Mouse (Mus musculus): ENCODE data around the gene Kif17. TPM values are rescaled to one million over a fixed set of nuclear protein-coding genes. Genes with fewer than 3 reads are reported as not detected.

The Kif17 gene
- polyA plus RNA-seq (2012; rRNA removed): 0.28 and 0.38 TPM in 2 replicates

DNA sequence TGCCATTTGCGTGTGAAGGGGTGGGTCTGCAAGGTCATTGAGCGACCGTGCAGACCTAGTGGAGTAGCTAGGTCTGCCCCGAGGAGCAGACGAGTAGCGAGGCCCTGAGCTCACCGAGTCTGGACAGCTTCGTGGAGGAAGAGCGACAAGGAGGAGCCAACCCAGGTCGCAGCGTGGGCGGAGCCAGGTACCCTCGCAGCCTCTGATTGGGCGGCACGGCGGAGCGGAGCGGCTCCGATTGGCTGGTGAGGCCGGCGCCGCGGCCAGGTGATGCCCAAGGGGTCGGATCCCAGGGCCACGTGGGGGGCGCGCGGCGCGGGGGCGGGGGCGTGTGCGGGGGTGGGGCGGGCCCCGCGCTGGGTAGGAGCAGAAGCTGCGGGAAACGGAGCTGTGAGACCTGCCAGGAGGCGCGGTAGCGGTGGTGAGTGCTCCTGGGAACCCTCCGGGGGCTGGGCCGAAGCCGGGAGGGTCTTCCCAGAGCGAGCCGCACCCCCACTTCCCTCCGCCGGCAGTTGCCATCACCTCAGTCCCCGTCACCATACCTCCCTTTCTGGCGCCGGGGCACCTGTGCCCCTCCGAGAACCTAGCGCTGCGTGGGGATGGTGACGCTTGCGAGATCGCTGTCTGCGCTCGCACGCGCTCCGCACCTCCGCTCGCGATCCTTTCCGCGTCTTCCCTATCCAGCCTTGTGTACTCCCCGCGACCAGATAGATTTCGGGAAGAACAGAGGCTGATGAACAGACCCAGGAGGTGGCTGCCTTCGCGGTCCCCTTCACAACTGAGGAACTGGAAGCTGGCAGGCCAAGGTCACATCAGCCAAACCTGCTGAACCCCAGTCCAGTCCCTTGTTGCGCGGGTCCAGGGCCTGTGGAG is at the start of gene Kif17, which contains the start of gene Sh2d5:
Gene Kif17 (plus strand): TSS at position 348 of the 873 bp plus-strand sequence.
Gene Sh2d5 (plus strand): TSS at position 316 of the 873 bp plus-strand sequence.
- H3K27ac ChIP-seq (ENCODE audit: insufficient read depth, low read length): no peak within 1 kb of the TSS
- H3K36me3 ChIP-seq (ENCODE audit: control insufficient read depth, insufficient read depth, low read length): no peaks in the 10 kb centered on the region; the same call in 1 of the 2 replicates
- peak within 1 kb of the TSS; percentile 64 for H3K4me3 ChIP-seq (ENCODE audit: extremely low read depth, insufficient read depth, insufficient read length)
- peak; percentile 30 to 84 for DNase-seq (ENCODE audit: low read depth in 1 of 2, low spot score in 2 of 2)
- peaks cover 15% of the 10 kb centered on the region for H3K4me1 ChIP-seq (ENCODE audit: control insufficient read depth, insufficient read depth, insufficient read length)
- 2% methylated on average over 60 of the region's 74 CpGs for WGBS
- 0 out of 2 replicates have a peak, but pooled peaks cover 4% of the 10 kb centered on the region for H3K27me3 ChIP-seq (ENCODE audit: control insufficient read depth, insufficient read depth, low read length)
- TF ChIP-seq CTCF (IDR thresholded peaks at IDR 0.05; ENCODE audit: extremely low read depth, insufficient read depth, insufficient read length, insufficient replicate concordance): no peak
- no peak for TF ChIP-seq POLR2A (IDR thresholded peaks at IDR 0.05; ENCODE audit: low read depth, low read length)

DNA sequence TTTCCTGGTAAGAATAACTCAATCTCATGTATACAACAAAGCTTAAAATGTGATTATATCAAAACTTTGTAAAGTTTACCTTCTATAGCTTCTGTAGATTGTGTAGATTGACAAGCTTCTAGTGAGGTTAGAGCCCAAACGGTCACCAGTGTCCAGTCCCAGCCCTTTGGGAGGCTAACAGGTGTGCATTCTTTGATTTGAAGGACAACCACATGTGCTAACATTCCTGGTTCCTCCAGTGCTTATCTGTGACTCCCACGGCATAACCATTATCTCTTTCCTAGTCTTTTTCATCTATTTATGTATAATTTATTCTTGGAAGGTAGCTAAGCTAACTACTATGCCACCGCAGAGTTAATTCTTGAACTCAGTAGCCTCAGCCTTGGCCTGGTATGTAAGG is 49.5 kb upstream of the Kif17 start:
- Histone ChIP-seq H3K27ac (ENCODE audit: insufficient read depth, low read length) (no peak overlapping the region), H3K27me3 (ENCODE audit: control insufficient read depth, insufficient read depth, low read length) (no peaks in the 10 kb centered on the region), H3K36me3 (ENCODE audit: control insufficient read depth, insufficient read depth, low read length) (peaks cover 42% of the 10 kb centered on the region), H3K4me3 (ENCODE audit: extremely low read depth, insufficient read depth, insufficient read length) (no peak overlapping the region), H3K4me1 (ENCODE audit: control insufficient read depth, insufficient read depth, insufficient read length) (no peaks in the 10 kb centered on the region)
- 89% methylated on average over 3 of the region's 3 CpGs for WGBS
- TF ChIP-seq CTCF (IDR thresholded peaks at IDR 0.05; ENCODE audit: extremely low read depth, insufficient read depth, insufficient read length, insufficient replicate concordance) (no peak), POLR2A (IDR thresholded peaks at IDR 0.05; ENCODE audit: low read depth, low read length) (no peak)
- no peak for DNase-seq (ENCODE audit: low read depth in 1 of 2, low spot score in 2 of 2)

DNA sequence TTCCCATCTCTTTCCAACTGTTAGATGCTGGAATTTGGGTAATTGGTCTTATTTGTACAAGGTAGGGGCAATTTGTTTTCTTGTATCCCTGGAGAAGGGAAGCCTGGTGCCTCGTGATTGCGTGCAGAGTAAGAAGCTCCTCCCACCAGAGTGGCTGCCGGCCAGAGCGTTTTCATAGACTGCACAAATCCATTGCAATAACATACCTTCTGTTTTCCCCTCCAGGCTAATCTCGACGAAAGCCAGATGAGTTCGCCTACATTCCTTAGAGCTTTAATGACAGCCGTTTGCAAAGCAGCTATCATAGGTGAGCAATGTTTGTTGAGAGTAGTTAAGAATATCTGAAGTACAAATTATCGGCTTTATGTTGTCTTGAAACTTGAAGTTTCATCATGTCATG is 48.5 kb upstream of the Kif17 start:
- H3K27ac ChIP-seq (ENCODE audit: insufficient read depth, low read length): no peak overlapping the region
- DNase-seq (ENCODE audit: low read depth in 1 of 2, low spot score in 2 of 2): no peak
- H3K4me1 ChIP-seq (ENCODE audit: control insufficient read depth, insufficient read depth, insufficient read length): no peaks in the 10 kb centered on the region
- no peak overlapping the region for H3K4me3 ChIP-seq (ENCODE audit: extremely low read depth, insufficient read depth, insufficient read length)
- peaks cover 44% of the 10 kb centered on the region for H3K36me3 ChIP-seq (ENCODE audit: control insufficient read depth, insufficient read depth, low read length)
- H3K27me3 ChIP-seq (ENCODE audit: control insufficient read depth, insufficient read depth, low read length): no peaks in the 10 kb centered on the region
- WGBS: 90% methylated on average over 9 of the region's 9 CpGs
- TF ChIP-seq POLR2A (IDR thresholded peaks at IDR 0.05; ENCODE audit: low read depth, low read length) (no peak), CTCF (IDR thresholded peaks at IDR 0.05; ENCODE audit: extremely low read depth, insufficient read depth, insufficient read length, insufficient replicate concordance) (no peak)

DNA sequence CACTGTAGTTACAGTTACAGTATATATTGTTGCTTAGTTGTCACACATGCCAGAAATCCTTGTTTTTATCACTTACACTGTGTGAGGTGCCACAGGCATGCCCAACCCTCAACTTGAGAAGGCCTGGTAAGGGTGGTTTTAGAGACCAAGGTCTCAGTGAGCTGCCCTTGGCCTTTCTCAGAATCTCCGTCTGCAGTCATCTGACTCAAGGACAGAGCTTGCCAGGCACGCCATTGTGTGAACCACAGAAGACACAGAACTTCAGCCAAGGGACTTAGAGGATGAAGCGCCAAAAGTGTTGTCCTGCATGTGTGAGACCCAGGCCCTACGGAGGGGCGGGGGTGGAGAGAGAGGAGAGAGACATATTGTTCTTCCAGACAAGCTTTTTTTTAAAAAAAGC is 40.1 kb upstream of the Kif17 start:
- no peaks in the 10 kb centered on the region for H3K4me1 ChIP-seq (ENCODE audit: control insufficient read depth, insufficient read depth, insufficient read length)

DNA sequence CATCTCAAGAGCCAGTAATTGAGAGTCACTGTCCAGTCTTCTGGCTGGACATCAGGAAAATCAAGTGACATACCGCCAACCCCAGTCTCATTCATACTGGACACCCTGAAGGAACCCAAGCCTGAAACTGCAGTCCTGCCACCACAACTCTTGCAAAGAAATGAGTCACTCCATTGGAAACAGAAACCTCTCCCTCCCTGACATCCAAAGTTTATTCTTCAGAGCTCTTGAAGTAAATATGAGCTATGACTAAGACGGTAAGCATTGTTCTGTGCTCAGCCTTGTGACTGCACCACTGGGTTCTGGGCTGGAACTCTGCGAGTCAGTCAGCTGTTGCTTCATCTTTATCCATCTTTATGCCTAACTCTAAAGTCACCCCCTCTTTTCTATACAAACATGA is 36.4 kb upstream of the Kif17 start:
- H3K36me3 ChIP-seq (ENCODE audit: control insufficient read depth, insufficient read depth, low read length): peaks cover 2% of the 10 kb centered on the region; the same call in 1 of the 2 replicates
- no peaks in the 10 kb centered on the region for H3K27me3 ChIP-seq (ENCODE audit: control insufficient read depth, insufficient read depth, low read length)
- no peak overlapping the region for H3K27ac ChIP-seq (ENCODE audit: insufficient read depth, low read length)
- 78% methylated on average over 3 of the region's 3 CpGs for WGBS
- H3K4me1 ChIP-seq (ENCODE audit: control insufficient read depth, insufficient read depth, insufficient read length): peaks cover 4% of the 10 kb centered on the region
- no peak overlapping the region for H3K4me3 ChIP-seq (ENCODE audit: extremely low read depth, insufficient read depth, insufficient read length)
- TF ChIP-seq POLR2A (IDR thresholded peaks at IDR 0.05; ENCODE audit: low read depth, low read length) (no peak), CTCF (IDR thresholded peaks at IDR 0.05; ENCODE audit: extremely low read depth, insufficient read depth, insufficient read length, insufficient replicate concordance) (no peak)
- no peak for DNase-seq (ENCODE audit: low read depth in 1 of 2, low spot score in 2 of 2)

More for the DNA sequence above, 40.1 kb upstream of the Kif17 start:
- H3K27ac ChIP-seq (ENCODE audit: insufficient read depth, low read length): 0 out of 2 replicates have a peak overlapping the region, but pooled peaks have one; percentile 35
- no peaks in the 10 kb centered on the region for H3K27me3 ChIP-seq (ENCODE audit: control insufficient read depth, insufficient read depth, low read length)
- TF ChIP-seq POLR2A (IDR thresholded peaks at IDR 0.05; ENCODE audit: low read depth, low read length) (no peak), CTCF (IDR thresholded peaks at IDR 0.05; ENCODE audit: extremely low read depth, insufficient read depth, insufficient read length, insufficient replicate concordance) (no peak)
- WGBS: 90% methylated on average over 5 of the region's 5 CpGs
- peaks cover 19% of the 10 kb centered on the region for H3K36me3 ChIP-seq (ENCODE audit: control insufficient read depth, insufficient read depth, low read length)
- H3K4me3 ChIP-seq (ENCODE audit: extremely low read depth, insufficient read depth, insufficient read length): no peak overlapping the region
- DNase-seq (ENCODE audit: low read depth in 1 of 2, low spot score in 2 of 2): no peak

DNA sequence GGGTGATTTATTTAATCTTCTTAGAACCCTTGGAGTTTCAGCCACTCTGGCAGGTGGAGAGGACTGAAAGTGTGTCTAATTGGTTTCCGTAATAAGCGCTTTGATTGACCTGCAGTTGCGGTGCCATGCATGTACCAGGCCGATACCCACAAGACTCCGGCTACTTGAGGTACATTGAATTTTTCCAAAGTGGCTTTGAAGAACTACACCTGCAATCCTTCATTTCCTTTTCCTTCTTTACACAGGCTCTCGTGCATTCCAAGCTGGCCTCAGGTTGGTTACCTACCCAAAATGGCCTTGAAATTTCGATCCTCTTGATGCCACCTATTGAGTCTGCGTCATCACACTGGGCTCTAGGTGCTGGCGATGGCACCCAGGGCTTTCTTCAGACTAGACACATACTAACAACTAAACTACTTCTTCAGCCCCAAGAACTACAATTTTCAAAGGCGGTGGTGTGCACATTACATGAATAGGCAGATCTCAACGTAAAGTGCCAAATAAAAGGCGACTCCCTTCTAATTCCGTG is 34.5 kb upstream of the Kif17 start:
- Histone ChIP-seq H3K4me1 (ENCODE audit: control insufficient read depth, insufficient read depth, insufficient read length) (peaks cover 8% of the 10 kb centered on the region), H3K27me3 (ENCODE audit: control insufficient read depth, insufficient read depth, low read length) (no peaks in the 10 kb centered on the region), H3K36me3 (ENCODE audit: control insufficient read depth, insufficient read depth, low read length) (no peaks in the 10 kb centered on the region), H3K27ac (ENCODE audit: insufficient read depth, low read length) (peak overlapping the region; percentile 85), H3K4me3 (ENCODE audit: extremely low read depth, insufficient read depth, insufficient read length) (peak overlapping the region; percentile 93)
- TF ChIP-seq CTCF (IDR thresholded peaks at IDR 0.05; ENCODE audit: extremely low read depth, insufficient read depth, insufficient read length, insufficient replicate concordance): no peak
- no peak for TF ChIP-seq POLR2A (IDR thresholded peaks at IDR 0.05; ENCODE audit: low read depth, low read length)
- WGBS: 45% methylated on average over 13 of the region's 13 CpGs
- DNase-seq (ENCODE audit: low read depth in 1 of 2, low spot score in 2 of 2): no peak

Measured in spleen, adult 2 months (tissue).